Mouse (Mus musculus) T-helper 1 cell (primary cell): Measurements from ENCODE around the gene Mrpl21.

Source experiments
- in situ Hi-C: fragments of 300-600 bp; cut with MboI, MseI; formaldehyde crosslinking; loops from one replicate; pipeline ENCODE4 v1.15.1; 2025; ENCODE audit warnings: high pct_unique_total_duplicates

The Mrpl21 gene

DNA sequence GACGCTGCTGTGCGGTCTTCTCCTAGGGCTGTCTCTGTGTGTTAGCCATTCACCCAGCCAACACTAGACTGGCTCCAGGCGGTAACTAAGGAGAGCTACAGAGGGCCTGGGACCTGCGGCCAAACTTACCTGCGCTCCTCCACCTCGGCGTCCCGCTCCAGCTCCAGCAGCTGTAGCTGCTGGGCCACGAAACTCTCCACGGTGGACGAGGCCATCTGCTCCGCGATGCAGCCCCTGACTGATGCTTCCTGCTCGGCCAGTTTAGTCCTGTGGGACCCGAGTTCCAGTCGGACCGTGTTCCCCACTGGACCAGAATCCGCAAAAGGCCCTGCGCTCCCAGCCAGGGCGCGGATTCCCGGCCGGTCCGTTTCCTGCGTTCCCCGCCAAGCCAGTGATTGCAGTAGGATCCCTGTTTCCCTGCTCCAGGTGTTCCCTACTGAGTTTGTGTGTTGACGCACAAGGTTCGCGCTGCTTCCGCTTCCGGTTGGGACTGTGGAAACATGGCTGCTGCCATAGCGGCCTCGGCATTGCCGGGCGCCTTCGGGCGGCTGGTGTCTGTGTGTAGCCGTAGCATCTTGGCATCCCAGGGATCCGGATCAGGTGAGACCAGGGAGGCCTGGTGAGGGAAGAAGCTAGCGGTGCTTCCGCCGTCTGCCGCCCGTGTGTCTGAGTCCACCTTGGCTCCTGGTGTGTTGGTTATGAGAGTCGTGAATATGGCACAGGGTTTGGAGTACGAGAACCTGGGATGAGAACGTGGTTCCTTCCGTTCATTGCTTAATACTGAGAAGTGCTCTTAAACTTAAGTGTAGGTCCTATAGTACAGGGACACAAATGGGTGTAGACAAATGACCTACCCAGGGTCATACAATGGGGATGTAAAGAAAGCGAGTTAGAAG, at the start of gene Mrpl21, which contains the start of gene Ighmbp2:
TSS of gene Mrpl21 (plus strand) at position 330 of the 896 bp plus-strand sequence.
TSS of gene Ighmbp2 (minus strand) at position 446 of the 896 bp plus-strand sequence.
- in situ Hi-C loops = loop anchor here (5.0 kb wide), 1 partner anchor 39 kb away; the partner anchor contains the start of gene Cpt1a

DNA sequence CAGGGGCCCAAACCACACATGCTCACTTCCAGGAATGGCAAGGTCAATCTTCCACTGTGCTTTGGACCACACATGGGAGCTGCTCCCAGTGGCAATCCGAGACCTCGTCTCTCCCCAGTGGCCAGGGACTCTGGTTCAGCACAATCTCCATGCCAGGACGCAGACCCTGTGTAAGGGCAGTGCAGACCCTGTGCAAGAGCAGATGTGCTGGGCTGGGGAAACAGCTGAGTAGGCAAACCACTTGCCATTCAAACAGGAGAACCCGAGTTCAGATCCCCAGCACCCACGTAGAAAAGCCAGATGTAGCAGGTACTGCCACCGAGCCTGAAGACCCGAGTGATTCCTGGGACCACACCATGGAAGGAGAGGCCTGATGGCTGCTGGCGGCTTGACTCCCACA, 22.7 kb upstream of the Mrpl21 start:
- in situ Hi-C loops = loop anchor here (10.0 kb wide), 1 partner anchor 1245 kb away; no protein-coding TSS in a partner anchor

DNA sequence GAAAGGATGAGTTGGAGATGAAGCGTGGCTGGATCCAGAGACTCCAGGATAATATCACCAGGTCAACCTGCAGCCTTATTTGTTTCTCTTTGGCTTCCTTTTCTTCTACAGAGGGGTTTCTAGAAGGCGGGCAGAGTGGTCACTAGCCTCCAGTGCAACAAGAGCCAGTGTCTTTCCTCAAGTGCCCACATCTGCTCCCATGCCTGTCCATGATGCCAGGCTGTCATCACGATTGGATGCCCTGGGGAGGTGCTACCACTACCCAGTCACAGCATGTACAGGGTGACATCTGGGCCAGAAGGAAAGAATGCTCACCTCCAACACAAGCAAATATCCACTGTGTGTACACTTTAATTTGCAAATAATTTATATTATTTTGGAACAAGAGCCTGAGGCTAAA, 22.1 kb upstream of the Mrpl21 start:
- in situ Hi-C loops = loop anchor here (10.0 kb wide), 1 partner anchor 1244 kb away; no protein-coding TSS in a partner anchor

DNA sequence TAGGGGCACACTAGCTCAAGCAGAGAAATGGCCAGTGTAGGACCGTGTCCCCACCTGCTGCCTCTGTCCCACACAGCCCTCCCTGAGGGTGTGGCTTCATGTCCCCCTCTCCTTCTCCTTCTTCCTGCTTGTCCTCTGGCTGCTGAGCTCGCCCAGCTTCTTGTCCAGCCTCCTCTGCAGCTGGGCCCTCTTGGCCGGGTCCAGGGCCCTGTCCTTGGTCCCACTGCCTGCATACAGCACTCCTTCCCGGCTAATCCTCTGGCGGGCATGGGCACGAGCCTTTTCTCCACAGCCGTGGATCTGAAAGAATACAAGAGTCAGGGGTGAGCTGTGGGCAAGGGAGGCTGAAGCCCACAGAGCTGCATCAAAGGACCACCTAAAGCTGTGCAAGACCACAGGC, 21.4 kb upstream of the Mrpl21 start:
- in situ Hi-C loops = loop anchor here (10.0 kb wide), 1 partner anchor 1243 kb away; no protein-coding TSS in a partner anchor

DNA sequence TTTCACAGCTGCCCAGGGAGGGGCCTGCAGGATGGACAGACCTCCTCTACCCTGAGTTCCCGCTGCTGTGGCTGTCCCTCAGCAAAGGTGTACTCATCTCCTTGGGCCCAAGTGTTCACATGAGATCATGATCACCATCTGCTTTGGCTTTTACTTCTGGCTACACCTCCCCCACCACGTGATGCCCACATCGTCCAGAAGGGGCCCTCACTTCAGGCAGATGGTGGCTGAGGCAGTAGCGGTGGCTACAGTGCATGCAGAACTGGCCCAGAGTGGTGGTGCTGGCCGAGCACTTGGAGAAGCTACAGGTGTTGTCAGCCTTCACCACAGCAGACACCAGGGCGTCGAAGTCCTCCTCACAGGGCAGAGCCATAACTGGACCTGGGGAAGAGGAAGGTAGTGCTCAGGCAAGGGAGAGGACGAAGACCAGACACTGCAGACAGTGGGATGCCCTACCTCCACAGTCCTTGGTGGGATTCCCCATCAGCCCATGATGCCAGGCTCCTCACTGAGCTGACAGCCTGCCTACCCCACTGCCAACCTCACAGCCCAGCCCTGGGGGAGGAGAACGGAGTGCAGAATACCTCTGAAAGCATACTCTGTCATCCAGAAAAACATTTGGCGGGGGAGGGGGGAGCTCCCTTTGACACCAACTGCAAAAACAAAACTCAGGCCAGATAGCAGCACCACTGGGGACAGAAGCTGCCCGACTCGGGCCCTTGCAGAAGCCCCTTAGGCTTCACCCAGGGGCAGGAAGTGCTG, 20.8 kb upstream of the Mrpl21 start:
- in situ Hi-C loops = loop anchor here (10.0 kb wide), 1 partner anchor 1243 kb away; no protein-coding TSS in a partner anchor

DNA sequence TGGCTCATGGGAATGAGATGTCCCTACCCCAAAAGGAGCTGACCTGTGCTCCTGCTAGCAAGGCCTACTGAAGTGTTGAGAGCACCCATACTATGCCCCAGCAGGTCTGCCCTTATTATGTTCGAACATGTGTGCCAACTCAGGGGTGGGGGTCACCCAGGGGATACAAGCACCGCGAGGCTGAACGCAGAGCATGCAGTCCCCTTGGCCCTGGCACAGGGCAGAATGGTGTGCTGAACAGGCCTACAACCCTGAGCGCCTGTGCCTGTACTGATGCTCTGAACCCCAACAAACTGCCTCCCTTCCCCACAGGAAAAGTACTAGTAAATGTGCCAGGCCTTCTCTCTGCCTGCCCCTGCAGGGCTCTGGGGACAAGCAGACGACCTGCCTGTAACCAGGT, 18.4 kb upstream of the Mrpl21 start:
- in situ Hi-C loops = loop anchor here (10.0 kb wide), 1 partner anchor 1240 kb away; no protein-coding TSS in a partner anchor

DNA sequence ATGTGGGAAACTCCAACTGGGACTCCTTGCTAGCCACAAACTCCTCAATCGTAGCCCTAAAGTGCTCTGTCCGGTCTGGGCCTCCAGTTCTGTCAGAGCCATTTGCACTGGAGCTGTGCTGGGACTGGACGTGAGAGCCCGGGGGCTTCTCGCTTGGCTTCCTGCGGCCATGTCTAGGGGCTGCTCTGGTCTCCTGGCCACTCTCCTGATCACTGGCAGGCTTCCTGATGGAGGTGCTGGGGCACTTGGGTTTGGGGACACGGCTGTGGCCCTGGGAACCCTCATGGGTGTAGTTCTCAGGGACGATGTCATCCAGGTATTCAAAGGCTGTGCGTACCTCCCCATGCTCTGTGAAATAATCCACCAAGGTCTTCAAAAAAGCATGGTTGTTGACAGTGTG, 17.5 kb upstream of the Mrpl21 start:
- in situ Hi-C loops = loop anchor here (10.0 kb wide), 1 partner anchor 1240 kb away; no protein-coding TSS in a partner anchor

DNA sequence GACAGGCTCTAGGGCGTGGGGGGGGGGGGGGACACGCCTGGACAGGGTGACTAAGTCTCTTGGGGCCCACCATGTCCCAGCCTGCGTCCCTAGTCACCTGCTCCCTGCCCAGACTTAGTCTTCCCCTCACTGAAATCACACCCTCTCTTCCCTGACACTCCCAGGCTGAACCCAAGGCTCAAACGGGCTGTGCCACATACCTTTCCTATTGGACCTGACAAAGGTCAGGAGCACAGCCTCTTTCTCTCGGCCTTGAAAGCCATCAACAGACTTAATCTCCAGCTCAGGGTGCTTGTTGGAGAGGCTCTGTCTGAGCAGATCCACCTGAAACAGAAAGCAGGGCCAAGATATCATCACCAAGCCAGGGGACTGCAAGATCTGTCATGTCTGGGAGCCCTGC, 16.6 kb upstream of the Mrpl21 start:
- in situ Hi-C loops = loop anchor here (10.0 kb wide), 1 partner anchor 1239 kb away; no protein-coding TSS in a partner anchor

DNA sequence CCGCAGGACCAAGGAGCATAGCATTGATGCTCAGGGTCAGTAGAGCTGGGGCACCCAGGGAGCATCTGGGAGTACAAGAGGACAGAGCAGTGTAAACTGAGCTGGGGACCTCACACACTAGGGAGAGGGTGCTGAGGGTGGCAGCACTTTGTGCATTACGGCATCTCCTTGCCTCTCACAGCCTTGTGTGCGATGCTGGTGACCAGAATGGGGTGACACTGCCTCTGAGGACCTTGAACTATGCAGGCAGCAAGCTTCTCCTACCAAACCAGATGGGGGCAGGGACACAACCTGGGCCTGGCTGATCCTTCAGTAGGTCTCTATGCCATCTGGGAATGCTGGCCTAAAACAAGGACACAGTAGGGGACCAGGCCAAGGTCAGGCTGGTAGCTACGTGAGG, 16.0 kb upstream of the Mrpl21 start:
- in situ Hi-C loops = loop anchor here (10.0 kb wide), 1 partner anchor 1238 kb away; no protein-coding TSS in a partner anchor

DNA sequence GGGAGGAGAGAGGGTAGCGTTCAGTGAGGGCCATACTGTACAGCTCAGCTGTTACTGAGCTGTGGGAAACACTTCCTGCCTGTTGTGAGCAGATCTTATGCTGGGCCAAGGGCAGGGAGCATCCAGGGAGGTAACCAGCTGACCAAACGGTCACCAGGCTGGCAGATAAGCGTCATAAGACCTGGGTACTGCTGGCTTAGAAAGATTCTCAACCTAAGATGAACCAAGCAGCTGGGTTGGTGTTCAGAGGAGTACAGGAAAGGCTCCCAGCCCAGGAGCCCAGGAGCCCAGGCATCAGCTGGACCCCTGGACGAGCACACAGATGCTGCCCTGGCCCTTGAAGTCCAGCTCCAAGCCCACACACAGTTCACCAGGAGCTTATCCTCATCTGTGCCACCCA, 15.4 kb upstream of the Mrpl21 start:
- in situ Hi-C loops = loop anchor here (10.0 kb wide), 1 partner anchor 1237 kb away; no protein-coding TSS in a partner anchor

DNA sequence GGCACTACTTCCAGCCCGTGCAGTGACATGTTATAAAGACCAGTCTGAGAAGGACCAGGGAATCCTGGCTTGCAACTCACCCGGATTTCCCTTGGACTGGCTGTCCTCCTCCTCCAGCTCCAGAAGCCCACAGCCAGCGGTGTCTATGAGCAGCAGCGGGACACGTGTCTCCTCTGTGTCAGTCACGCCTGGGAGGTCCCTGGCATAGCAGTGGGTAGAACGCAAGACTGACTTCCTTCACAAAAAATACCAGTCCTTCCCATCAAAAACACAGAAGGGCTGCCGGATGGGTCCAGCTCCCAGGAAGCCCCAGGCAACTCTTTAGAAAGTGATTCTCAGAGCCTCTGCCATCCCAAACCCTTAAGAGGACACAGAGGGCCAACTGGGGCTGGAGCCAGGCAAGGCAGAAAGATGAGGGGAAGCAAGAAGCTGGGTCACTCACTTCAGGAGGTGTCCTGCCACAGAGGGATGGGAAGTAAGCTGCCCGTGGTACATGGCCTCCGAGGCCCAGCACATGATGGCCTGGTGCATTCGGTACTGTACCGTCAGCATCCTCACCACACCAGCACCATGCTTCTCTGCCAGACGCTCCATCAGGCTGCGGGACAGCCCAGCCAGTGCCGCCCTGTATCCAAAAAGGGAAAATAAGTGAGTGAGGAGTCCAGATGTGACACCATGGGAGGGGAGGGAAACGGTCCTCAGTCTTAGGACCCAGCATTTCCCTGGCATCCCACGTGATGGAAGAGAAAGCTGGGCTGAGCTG, 14.3 kb upstream of the Mrpl21 start:
- in situ Hi-C loops = loop anchor here (10.0 kb wide), 1 partner anchor 1236 kb away; no protein-coding TSS in a partner anchor

DNA sequence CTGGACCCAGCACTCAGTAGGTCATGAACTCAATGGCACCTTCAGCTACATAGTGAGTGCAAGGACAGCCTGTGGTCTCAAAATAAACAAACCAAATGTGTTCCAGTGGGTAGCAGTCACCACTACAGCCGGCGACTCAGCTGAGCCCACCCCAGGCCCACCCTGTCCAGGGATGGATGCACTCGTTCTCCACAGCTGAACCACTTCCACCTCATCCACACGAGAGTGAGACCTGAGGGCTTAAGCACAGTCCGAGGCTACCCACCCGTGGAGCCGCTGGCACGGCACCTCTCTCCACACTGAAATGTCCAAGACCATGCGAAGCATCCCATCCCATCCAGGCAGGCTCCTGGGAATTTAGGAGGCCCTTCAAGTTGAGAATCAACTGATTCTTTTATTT, 13.4 kb upstream of the Mrpl21 start:
- in situ Hi-C loops = loop anchor here (10.0 kb wide), 1 partner anchor 1236 kb away; no protein-coding TSS in a partner anchor

DNA sequence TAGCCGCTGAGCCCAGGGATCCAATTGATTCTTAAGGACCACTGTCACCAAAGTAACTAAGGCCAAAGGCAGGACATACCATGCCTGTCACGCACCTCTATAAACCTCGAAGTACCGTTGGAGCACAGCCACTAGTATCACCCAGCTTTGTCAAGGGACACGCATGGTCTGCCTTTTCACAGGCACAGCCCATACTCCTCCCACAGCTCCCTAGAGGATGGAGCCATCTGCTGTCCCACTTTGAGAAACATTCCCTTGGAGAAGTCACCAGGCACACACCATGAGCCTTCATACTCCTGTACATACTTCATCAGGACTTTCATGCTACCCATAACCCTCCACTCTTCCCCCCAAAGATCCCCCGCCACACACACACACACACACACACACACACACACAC, 12.9 kb upstream of the Mrpl21 start:
- in situ Hi-C loops = loop anchor here (10.0 kb wide), 1 partner anchor 1235 kb away; no protein-coding TSS in a partner anchor

DNA sequence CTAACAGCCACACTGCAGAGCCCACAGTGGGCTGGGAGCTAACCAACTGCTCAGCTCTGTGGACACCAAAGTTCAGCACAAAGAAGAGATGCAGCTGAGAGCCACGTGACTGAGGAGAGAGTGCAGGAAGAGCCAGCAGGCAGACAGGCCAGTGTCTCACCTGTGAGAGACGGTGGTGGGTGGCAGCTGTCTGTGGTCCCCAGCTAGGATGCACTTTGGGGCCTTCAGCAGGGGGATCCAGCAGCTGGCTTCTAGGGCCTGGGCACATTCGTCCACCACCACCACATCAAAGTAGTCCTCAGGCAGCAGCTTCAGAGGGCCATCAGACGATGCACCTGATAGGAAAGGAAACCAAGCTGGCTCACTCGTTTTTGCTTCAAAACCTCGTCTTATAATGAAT, 11.3 kb upstream of the Mrpl21 start:
- in situ Hi-C loops = no loop called here

DNA sequence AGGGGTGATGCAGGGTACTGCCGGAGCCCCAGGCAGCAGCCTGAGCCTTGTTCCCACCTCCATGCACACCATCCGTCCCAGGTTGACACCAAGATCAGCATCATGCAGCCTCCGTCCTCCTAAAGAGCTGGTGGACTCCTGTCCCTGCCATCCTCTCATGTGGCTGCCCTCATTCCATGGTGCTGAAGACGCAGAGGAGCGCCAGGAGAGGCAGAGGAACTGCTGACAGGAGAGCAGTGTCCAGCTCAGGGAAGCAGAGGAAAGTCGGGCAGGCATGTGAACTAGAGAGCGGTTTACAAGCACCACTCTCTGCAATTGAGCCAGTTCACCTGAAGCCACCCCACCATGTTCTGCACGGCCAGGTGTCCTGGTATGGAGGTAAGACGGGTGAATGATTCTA, 9.4 kb upstream of the Mrpl21 start:
- in situ Hi-C loops = no loop called here

DNA sequence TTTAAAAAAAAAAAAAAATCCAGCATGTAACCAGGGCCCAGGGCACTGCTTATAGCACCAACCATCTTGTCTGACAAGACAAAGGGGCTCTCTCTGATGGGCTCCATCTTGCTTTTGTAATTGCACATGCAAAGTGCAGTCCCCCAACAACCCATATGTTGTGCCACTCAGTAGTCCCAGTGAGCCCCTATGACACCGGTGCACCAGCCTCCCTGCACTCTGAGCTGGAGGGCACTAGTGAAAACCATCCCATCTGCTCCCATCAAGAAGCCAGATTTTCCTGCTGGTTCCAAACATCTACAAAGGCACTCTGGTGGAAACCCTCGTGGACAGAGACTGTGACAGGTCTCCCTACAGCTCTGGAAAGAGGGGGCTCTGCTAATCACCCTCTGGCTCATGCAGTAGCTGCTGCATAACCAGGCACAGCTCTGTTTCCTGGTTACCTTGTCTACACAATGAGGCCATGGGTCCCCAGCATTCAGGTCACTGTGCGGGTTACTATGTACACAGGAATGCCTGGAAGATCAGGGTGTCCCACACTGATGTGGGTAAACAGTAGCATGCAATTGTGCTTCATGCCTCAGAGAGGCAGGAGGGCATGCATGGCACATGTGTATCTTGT, 6.8 kb upstream of the Mrpl21 start:
- in situ Hi-C loops = no loop called here

DNA sequence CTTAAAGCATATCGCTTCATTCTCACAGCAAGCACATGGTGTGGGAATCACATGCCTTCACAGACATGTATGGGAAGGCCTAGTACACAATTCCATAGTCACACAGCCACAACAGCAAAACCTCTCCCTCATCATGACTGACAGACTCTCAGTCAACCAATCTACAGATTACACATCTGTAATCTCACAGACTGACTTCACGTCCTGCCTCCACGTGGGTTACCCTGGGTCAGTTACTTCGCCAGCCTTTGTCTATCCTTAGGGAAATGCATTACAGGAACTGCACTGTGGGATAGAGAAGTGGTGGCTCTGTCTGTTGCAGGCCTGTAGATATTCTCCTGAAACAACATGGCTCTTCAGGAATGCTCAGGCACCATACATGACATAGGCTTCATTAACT, 815 bp upstream of the Mrpl21 start:
- in situ Hi-C loops = loop anchor here (5.0 kb wide), 1 partner anchor 40 kb away; the partner anchor contains the start of gene Cpt1a

DNA sequence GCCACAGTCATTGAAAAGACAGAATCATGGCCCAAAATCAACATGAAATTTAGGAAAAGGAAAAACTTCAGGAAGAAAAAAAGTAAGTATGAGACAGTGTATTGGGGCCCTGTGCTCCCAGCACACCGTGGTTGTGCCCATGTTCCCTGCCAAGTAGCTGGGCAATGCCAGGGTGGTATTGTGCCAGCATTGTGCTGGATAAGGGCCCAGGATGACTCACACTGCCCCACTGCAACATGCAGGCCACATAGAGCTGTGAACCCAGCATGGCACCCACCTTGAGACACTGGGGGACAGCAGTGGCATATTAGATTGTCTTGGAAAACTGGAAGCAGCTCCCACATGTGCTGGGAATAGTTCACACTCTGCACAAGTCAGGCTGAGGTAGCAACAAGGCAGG, 6.3 kb downstream of the Mrpl21 start:
- in situ Hi-C loops = no loop called here

DNA sequence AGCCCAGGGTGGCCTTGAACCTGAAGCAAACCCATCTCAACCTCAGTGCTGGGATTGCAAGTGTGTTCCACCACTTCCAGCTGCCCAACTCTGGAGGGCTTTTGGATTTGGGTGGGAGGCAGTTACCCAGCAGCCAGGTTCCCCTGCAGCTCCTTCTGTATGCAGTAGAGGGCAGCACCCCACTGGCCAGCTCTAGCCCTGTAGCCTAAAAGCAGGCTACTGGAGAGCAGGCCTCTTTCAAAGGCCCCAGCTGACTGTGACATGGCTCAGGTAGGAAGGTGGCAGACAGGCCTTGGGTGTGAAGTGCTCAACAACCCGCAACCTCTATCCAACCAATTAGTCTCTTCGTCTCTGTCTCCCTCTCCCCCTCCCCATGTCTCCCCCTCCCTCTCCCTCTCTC, 9.3 kb downstream of the Mrpl21 start:
- in situ Hi-C loops = no loop called here

DNA sequence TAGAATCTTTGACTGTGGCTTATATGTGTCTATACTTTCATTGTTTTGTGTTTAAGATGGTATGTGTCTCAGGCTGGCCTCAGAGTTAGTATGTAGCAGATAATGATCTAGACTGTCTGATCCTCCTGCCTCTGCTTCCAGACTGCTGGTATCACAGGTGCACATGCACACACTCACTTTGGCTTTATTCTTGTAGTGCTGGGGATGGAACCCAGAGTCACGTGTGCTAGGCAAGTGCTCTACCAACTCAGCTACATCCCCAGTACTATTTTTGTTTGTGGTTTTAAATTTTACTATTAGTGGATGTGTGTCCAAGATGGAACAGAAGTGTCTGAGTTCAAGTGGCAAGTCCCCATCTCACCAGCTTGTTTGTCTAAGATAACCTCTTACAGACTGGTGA, 10.3 kb downstream of the Mrpl21 start:
- in situ Hi-C loops = no loop called here
